Mouse (Mus musculus) CH12.LX (cell line): ENCODE measurements around the gene Ica1. TPM values are rescaled to one million over a fixed set of nuclear protein-coding genes. Genes with fewer than 3 reads are reported as not detected.
A peak's percentile ranks its signal among the peaks of the same experiment; 100 is the strongest.

Experiments used
- DNase-seq: peaks from one replicate; pipeline ENCODE4 v3.0.0-alpha.2; 2013; ENCODE audit errors: extremely low read depth
- H3K27ac ChIP-seq: 2 replicates; pipeline ENCODE4 v1.5.1; 2012; ENCODE audit warnings: low read depth, mild to moderate bottlenecking, control low read depth, moderate library complexity; ENCODE audit not compliant: insufficient read depth
- H3K27me3 ChIP-seq: replicated peaks from 2 replicates; pipeline ENCODE3; 2012; ENCODE audit warnings: inconsistent platforms
- H3K36me3 ChIP-seq, 2 experiments: replicated peaks in 1 of 2; 2 replicates each; pipeline versions ENCODE3 to v1.6.1; 2012; ENCODE audit warnings: inconsistent platforms in 1 of 2, low read length in 1 of 2, mild to moderate bottlenecking in 1 of 2, mixed read lengths in 1 of 2, moderate library complexity in 1 of 2; ENCODE audit not compliant: control insufficient read depth in 1 of 2, insufficient read depth in 1 of 2
- H3K4me1 ChIP-seq, 2 experiments: 2 replicates each; pipeline ENCODE4 v1.6.1; 2012; ENCODE audit warnings: inconsistent platforms in 1 of 2, moderate library complexity in 1 of 2; ENCODE audit not compliant: insufficient read depth in 2 of 2, control insufficient read depth in 1 of 2
- H3K4me2 ChIP-seq: 2 replicates; pipeline ENCODE4 v1.6.1; 2012; ENCODE audit warnings: low read depth, mild to moderate bottlenecking, control low read depth; ENCODE audit not compliant: poor library complexity, insufficient read depth, severe bottlenecking
- H3K4me3 ChIP-seq, 3 experiments: fragments of 150-350 bp in 1 of 3; sonication (generic) in 1 of 3; replicated peaks in 1 of 3; 2 replicates each; pipeline versions ENCODE3 to v1.5.1; 2011 to 2012; ENCODE audit warnings: low read depth in 2 of 3, low read length in 2 of 3, mild to moderate bottlenecking in 2 of 3, moderate library complexity in 2 of 3, control low read depth in 1 of 3, improper control_type of control experiment in 1 of 3, inconsistent platforms in 1 of 3, mixed read lengths in 1 of 3; ENCODE audit not compliant: poor library complexity in 1 of 3
- H3K79me2 ChIP-seq: replicated peaks from 2 replicates; pipeline ENCODE4 v1.6.1; 2012; ENCODE audit warnings: mild to moderate bottlenecking, moderate library complexity; ENCODE audit not compliant: control insufficient read depth, poor library complexity, insufficient read depth, severe bottlenecking; ENCODE audit errors: extremely low read depth
- H3K9ac ChIP-seq: 2 replicates; pipeline ENCODE4 v1.6.1; 2012; ENCODE audit warnings: low read depth, mild to moderate bottlenecking, control low read depth, moderate library complexity; ENCODE audit not compliant: insufficient read depth
- H3K9me3 ChIP-seq: replicated peaks from 2 replicates; pipeline ENCODE3; 2012; ENCODE audit warnings: low read length, inconsistent platforms, mixed read lengths
- BHLHE40 ChIP-seq: IDR thresholded peaks from 2 replicates; pipeline ENCODE4 v1.6.1; 2011; ENCODE audit warnings: mild to moderate bottlenecking, low read depth, low read length, improper control_type of control experiment
- CHD1 ChIP-seq: IDR thresholded peaks from 2 replicates; pipeline ENCODE4 v1.6.1; 2012; ENCODE audit warnings: low read depth, low read length, improper control_type of control experiment, inconsistent platforms
- CHD2 ChIP-seq: IDR thresholded peaks from 2 replicates; pipeline ENCODE4 v1.6.1; 2011; ENCODE audit warnings: low read length, improper control_type of control experiment
- ELF1 ChIP-seq: IDR thresholded peaks from 2 replicates; pipeline ENCODE4 v1.6.1; 2014; ENCODE audit warnings: low read depth, mild to moderate bottlenecking, inconsistent platforms, low read length, improper control_type of control experiment
- EP300 ChIP-seq: IDR thresholded peaks from 2 replicates; pipeline ENCODE4 v1.6.1; 2011; ENCODE audit warnings: low read length, improper control_type of control experiment
- GABPA ChIP-seq: IDR thresholded peaks from 2 replicates; pipeline ENCODE4 v1.6.1; 2012; ENCODE audit warnings: low read depth, low read length, improper control_type of control experiment, inconsistent platforms; ENCODE audit not compliant: insufficient replicate concordance
- HCFC1 ChIP-seq: IDR thresholded peaks from 2 replicates; pipeline ENCODE4 v1.6.1; 2012; ENCODE audit warnings: low read depth, mild to moderate bottlenecking, inconsistent platforms, low read length, improper control_type of control experiment
- JUND ChIP-seq: conservative IDR thresholded peaks from 2 replicates; pipeline ENCODE4 v1.6.1; 2011; ENCODE audit warnings: low read depth, low read length, improper control_type of control experiment
- KAT2A ChIP-seq: IDR thresholded peaks from 2 replicates; pipeline ENCODE4 v1.6.1; 2012; ENCODE audit warnings: low read length, improper control_type of control experiment, inconsistent platforms; ENCODE audit not compliant: insufficient replicate concordance
- MAFK ChIP-seq: IDR thresholded peaks from 2 replicates; pipeline ENCODE4 v1.6.1; 2011; ENCODE audit warnings: low read length, improper control_type of control experiment; ENCODE audit not compliant: insufficient replicate concordance
- MEF2A ChIP-seq: IDR thresholded peaks from 2 replicates; pipeline ENCODE4 v1.6.1; 2014; ENCODE audit warnings: low read depth, mild to moderate bottlenecking, inconsistent platforms, low read length, improper control_type of control experiment, borderline replicate concordance
- MXI1 ChIP-seq: IDR thresholded peaks from 2 replicates; pipeline ENCODE4 v1.6.1; 2011; ENCODE audit warnings: mild to moderate bottlenecking, low read depth, low read length, improper control_type of control experiment
- MYC ChIP-seq: IDR thresholded peaks from 2 replicates; pipeline ENCODE4 v1.6.1; 2011; ENCODE audit warnings: low read depth, mild to moderate bottlenecking, improper control_type of control experiment, low read length
- NELFE ChIP-seq: IDR thresholded peaks from 2 replicates; pipeline ENCODE4 v1.6.1; 2011; ENCODE audit warnings: low read depth, low read length, improper control_type of control experiment
- NRF1 ChIP-seq: IDR thresholded peaks from 2 replicates; pipeline ENCODE4 v1.6.1; 2014; ENCODE audit warnings: low read depth, mild to moderate bottlenecking, inconsistent platforms, low read length, improper control_type of control experiment, moderate library complexity
- POLR2A ChIP-seq: IDR thresholded peaks from 2 replicates; pipeline ENCODE4 v1.6.1; 2011; ENCODE audit warnings: low read depth, mild to moderate bottlenecking, improper control_type of control experiment, low read length
- RCOR1 ChIP-seq: conservative IDR thresholded peaks from 2 replicates; pipeline ENCODE4 v1.6.1; 2012; ENCODE audit warnings: low read depth, mild to moderate bottlenecking, inconsistent platforms, low read length, improper control_type of control experiment
- SIN3A ChIP-seq: IDR thresholded peaks from 2 replicates; pipeline ENCODE4 v1.6.1; 2012; ENCODE audit warnings: low read length, improper control_type of control experiment, inconsistent platforms
- UBTF ChIP-seq: IDR thresholded peaks from 2 replicates; pipeline ENCODE4 v1.6.1; 2012; ENCODE audit warnings: low read depth, mild to moderate bottlenecking, inconsistent platforms, low read length, improper control_type of control experiment, moderate library complexity
- USF1 ChIP-seq: IDR thresholded peaks from 2 replicates; pipeline ENCODE4 v1.6.1; 2014; ENCODE audit warnings: low read depth, mild to moderate bottlenecking, inconsistent platforms, low read length, improper control_type of control experiment
- ZC3H11A ChIP-seq: IDR thresholded peaks from 2 replicates; pipeline ENCODE4 v1.6.1; 2012; ENCODE audit warnings: low read depth, mild to moderate bottlenecking, inconsistent platforms, low read length, improper control_type of control experiment
- ZNF384 ChIP-seq: IDR thresholded peaks from 2 replicates; pipeline ENCODE4 v1.6.1; 2012; ENCODE audit warnings: low read depth, low read length, improper control_type of control experiment, inconsistent platforms
- dilution Hi-C: fragments of 300-500 bp; cut with MboI; formaldehyde crosslinking; loops from 2 replicates; pipeline ENCODE4 v1.14.3; 2020; ENCODE audit warnings: low sequenced_read_pairs; ENCODE audit not compliant: extremely low pct_unique_long_range_greater_than_20kb, extremely low pct_ligation_motif_present
- in situ Hi-C: fragments of 300-500 bp; cut with MboI; formaldehyde crosslinking; loops from 3 replicates; pipeline ENCODE4 v1.14.3; 2019; ENCODE audit warnings: low sequenced_read_pairs, low pct_ligation_motif_present, low pct_unique_long_range_greater_than_20kb, mixed read lengths
- polyA plus RNA-seq: library from polyadenylated mRNA; unstranded; fragments of >175 nt; gene quantifications from 2 replicates; pipeline ENCODE4 v1.2.1, GENCODE M21; 2012; ENCODE audit warnings: low read depth; ENCODE audit not compliant: insufficient read length
- total RNA-seq, 2 experiments: library from RNA; depleted of rRNA; stranded (reverse); fragments of 300-350 nt in 1 of 2; fragments of >200 nt in 1 of 2; gene quantifications; 2 replicates each; pipeline ENCODE4 v1.2.3; 2012 to 2014

Gene Ica1
- total and polyA plus RNA-seq, 3 experiments: 0.59 TPM; not detected in 2

GRCm38 (mm10) chr6:8632701-8633100 is 145.6 kb downstream of the Ica1 start:
- no peak for TF ChIP-seq MEF2A
- no peak for TF ChIP-seq HCFC1
- TF ChIP-seq MAFK: no peak
- TF ChIP-seq SIN3A: no peak
- no peak for TF ChIP-seq NELFE
- TF ChIP-seq UBTF: no peak
- TF ChIP-seq POLR2A: no peak
- no peak for TF ChIP-seq CHD1
- TF ChIP-seq MXI1: no peak
- TF ChIP-seq ZC3H11A: no peak
- TF ChIP-seq CHD2: no peak
- TF ChIP-seq MYC: no peak
- no peak for TF ChIP-seq USF1
- TF ChIP-seq GABPA: no peak
- no peak for TF ChIP-seq ZNF384
- no peak for TF ChIP-seq BHLHE40
- no peak for TF ChIP-seq NRF1
- TF ChIP-seq EP300: no peak
- no peak for TF ChIP-seq RCOR1
- TF ChIP-seq JUND: no peak
- dilution Hi-C loops: no loop called here
- H3K4me2 ChIP-seq: no peak overlapping the region
- no peaks in the 10 kb centered on the region for H3K27me3 ChIP-seq
- no peak overlapping the region for H3K27ac ChIP-seq
- no peak overlapping the region for H3K4me3 ChIP-seq
- H3K9me3 ChIP-seq: no peaks in the 10 kb centered on the region
- DNase-seq: no peak
- no peaks in the 10 kb centered on the region for H3K36me3 ChIP-seq
- H3K4me1 ChIP-seq: peaks cover 8 to 36% of the 10 kb centered on the region in 2 experiments
- no peaks in the 10 kb centered on the region for H3K79me2 ChIP-seq
- in situ Hi-C loops: no loop called here
- H3K9ac ChIP-seq: no peak overlapping the region

- dilution Hi-C loops (no loop called here), in situ Hi-C loops (no loop called here)
- no peaks in the 10 kb centered on the region for H3K79me2 ChIP-seq
- no peaks in the 10 kb centered on the region for H3K36me3 ChIP-seq
- peak; percentile 82 for DNase-seq
- peaks cover 8 to 36% of the 10 kb centered on the region in 2 experiments for H3K4me1 ChIP-seq
- 0 out of 2 replicates have a peak, but pooled peaks have one; percentile 38 for TF ChIP-seq ELF1
- TF ChIP-seq ZC3H11A: no peak
- 0 out of 2 replicates have a peak, but pooled peaks have one; percentile 48 for TF ChIP-seq KAT2A
- peak; percentile 67 for TF ChIP-seq EP300
- no peak for TF ChIP-seq MEF2A
- no peaks in the 10 kb centered on the region for H3K9me3 ChIP-seq
- H3K4me2 ChIP-seq: peak overlapping the region; percentile 46; the same call in 1 of the 2 replicates
- H3K4me3 ChIP-seq: no peak overlapping the region
- no peaks in the 10 kb centered on the region for H3K27me3 ChIP-seq
- H3K9ac ChIP-seq: no peak overlapping the region
- no peak overlapping the region for H3K27ac ChIP-seq
These were observed 146.2 kb downstream of the Ica1 start for GRCm38 (mm10) chr6:8631986-8632632.
